Mouse (Mus musculus) liver, postnatal 0 days (tissue): ENCODE data around the gene Kif16b.

Experiments
- CTCF ChIP-seq: sonication (generic); IDR thresholded peaks from 2 replicates; pipeline ENCODE4 v1.5.1; 2016; ENCODE audit warnings: antibody characterized with exemption, low read depth
- EP300 ChIP-seq: IDR thresholded peaks from 2 replicates; pipeline ENCODE4 v1.6.1; 2016; ENCODE audit warnings: antibody characterized with exemption, low read depth, mild to moderate bottlenecking

- no peak for TF ChIP-seq CTCF
- no peak for TF ChIP-seq EP300
Measured at GRCm38 (mm10) chr2:142720174-142720573, 181.2 kb downstream of the Kif16b start.
